Mouse (Mus musculus) liver, embryonic 15.5 days (tissue): Measurements from ENCODE around the gene Rftn1. TPM values are rescaled to one million over a fixed set of nuclear protein-coding genes. Genes with fewer than 3 reads are reported as not detected.

ENCODE experiments used
- ATAC-seq: fragments of 200-750 bp; cut with Nextera tagmentation; 2 replicates; pipeline ENCODE4 v1.8.0; 2017; ENCODE audit warnings: moderate number of reproducible peaks, mild to moderate bottlenecking, moderate library complexity; ENCODE audit not compliant: insufficient read depth
- H3K27ac ChIP-seq: fragments of 300-500 bp; sonication (generic); replicated peaks from 2 replicates; pipeline ENCODE4 v1.5.1; 2015; ENCODE audit warnings: mild to moderate bottlenecking, inconsistent platforms
- H3K27me3 ChIP-seq: fragments of 300-500 bp; sonication (generic); 2 replicates; pipeline ENCODE4 v1.6.1; 2015; ENCODE audit warnings: mild to moderate bottlenecking, inconsistent platforms
- H3K36me3 ChIP-seq: fragments of 300-500 bp; sonication (generic); replicated peaks from 2 replicates; pipeline ENCODE4 v1.6.1; 2015; ENCODE audit warnings: moderate library complexity, mild to moderate bottlenecking, inconsistent platforms
- H3K4me1 ChIP-seq: fragments of 300-500 bp; sonication (generic); replicated peaks from 2 replicates; pipeline ENCODE4 v1.6.1; 2015; ENCODE audit warnings: inconsistent platforms
- H3K4me2 ChIP-seq: fragments of 300-500 bp; sonication (generic); 2 replicates; pipeline ENCODE4 v1.6.1; 2015; ENCODE audit warnings: moderate library complexity, mild to moderate bottlenecking, inconsistent platforms
- H3K4me3 ChIP-seq: fragments of 300-500 bp; sonication (generic); replicated peaks from 2 replicates; pipeline ENCODE4 v1.5.1; 2015; ENCODE audit warnings: mild to moderate bottlenecking, inconsistent platforms
- H3K9ac ChIP-seq: fragments of 300-500 bp; sonication (generic); 2 replicates; pipeline ENCODE4 v1.6.1; 2015; ENCODE audit warnings: moderate library complexity, mild to moderate bottlenecking, inconsistent platforms
- H3K9me3 ChIP-seq: fragments of 300-500 bp; sonication (generic); replicated peaks from 2 replicates; pipeline ENCODE4 v1.6.1; 2016; ENCODE audit warnings: inconsistent platforms
- WGBS: fragments of 180-500 bp; shearing (Covaris S2); methylation state at CpG from one replicate; pipeline ENCODE4 v1.1.7; 2015; ENCODE audit warnings: mixed read lengths; ENCODE audit not compliant: insufficient replicate concordance; 5-methylcytosine and 5-hydroxymethylcytosine counted together
- polyA plus RNA-seq: library from polyadenylated mRNA; unstranded; fragments of >200 nt; fragmentation: Nextera tagmentation; extraction: Ambion mirVana; gene quantifications from 2 replicates; pipeline ENCODE4 v1.2.1, GENCODE M21; 2015

Gene Rftn1
- polyA plus RNA-seq, 1 experiment from 2014 or later: 3.9 TPM

DNA sequence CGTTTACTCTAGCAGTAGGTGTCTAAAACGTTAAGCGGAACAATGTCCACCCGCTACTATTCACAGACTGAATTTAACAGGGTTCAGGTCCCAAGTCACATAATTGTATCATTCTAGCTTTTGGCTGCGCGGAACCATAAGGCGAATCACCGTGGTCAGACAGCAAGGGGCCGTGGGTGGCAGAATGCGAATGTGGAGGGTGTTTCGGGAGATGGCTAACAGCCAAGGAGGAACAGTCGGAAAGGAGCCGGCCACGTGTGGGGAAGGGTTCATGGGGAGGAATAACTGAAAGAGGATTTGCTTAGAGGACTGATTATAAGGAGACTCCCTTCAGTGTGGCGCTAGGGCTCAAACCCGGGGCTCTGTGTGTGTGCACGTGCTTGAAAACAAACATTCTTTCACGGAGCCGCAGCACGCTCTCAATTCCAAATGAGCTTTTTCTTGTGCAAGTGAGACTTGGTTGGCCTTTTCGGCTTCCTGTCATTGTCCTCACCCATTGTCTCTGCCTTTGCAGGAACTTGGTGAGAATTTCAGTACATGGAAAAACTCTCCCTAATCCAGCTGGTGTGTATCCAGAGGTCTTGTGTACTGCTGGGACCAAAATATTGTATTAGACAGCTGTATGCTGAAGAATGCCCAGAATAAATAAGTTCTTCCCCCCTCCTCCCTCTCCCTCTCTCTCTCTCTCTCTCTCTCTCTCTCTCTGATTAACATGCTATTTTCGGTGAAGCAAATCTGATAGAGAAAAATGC, 238.4 kb downstream of the Rftn1 start:
- H3K4me3 ChIP-seq: no peak overlapping the region; the same call in 1 of the 2 replicates
- H3K9me3 ChIP-seq: no peaks in the 10 kb centered on the region
- 0 out of 2 replicates have a peak, but pooled peaks cover 6% of the 10 kb centered on the region for H3K4me1 ChIP-seq
- no peak for ATAC-seq
- H3K27ac ChIP-seq: no peak overlapping the region
- 39% methylated on average over 22 of the region's 22 CpGs for WGBS
- peak overlapping the region; percentile 52 for H3K4me2 ChIP-seq
- H3K27me3 ChIP-seq: peaks cover 15% of the 10 kb centered on the region
- H3K9ac ChIP-seq: no peak overlapping the region
- H3K36me3 ChIP-seq: no peaks in the 10 kb centered on the region

DNA sequence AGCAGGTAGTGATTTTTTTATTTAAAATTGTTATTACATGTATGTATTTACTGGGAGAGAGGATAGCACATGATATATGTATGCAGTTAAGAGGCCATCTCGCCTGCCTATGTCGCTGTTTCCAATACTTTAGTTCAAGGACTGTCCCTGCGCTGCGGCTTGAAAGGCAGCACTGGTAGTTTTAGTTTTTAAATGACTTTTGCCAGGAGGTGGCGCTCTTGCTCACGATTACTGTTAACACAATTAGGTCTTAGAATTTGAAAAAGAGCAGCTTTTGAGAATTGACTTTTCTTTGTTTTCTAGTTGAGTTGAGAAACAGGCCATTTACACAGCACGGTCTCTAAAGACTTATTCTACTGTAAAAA, 239.0 kb downstream of the Rftn1 start:
- Histone ChIP-seq H3K9ac (no peak overlapping the region), H3K36me3 (no peaks in the 10 kb centered on the region), H3K9me3 (no peaks in the 10 kb centered on the region), H3K4me1 (0 out of 2 replicates have a peak, but pooled peaks cover 6% of the 10 kb centered on the region), H3K27ac (no peak overlapping the region), H3K4me3 (no peak overlapping the region; the same call in 1 of the 2 replicates), H3K27me3 (peaks cover 15% of the 10 kb centered on the region), H3K4me2 (peak overlapping the region; percentile 52)
- 6% methylated on average over 7 of the region's 7 CpGs for WGBS
- ATAC-seq: no peak

DNA sequence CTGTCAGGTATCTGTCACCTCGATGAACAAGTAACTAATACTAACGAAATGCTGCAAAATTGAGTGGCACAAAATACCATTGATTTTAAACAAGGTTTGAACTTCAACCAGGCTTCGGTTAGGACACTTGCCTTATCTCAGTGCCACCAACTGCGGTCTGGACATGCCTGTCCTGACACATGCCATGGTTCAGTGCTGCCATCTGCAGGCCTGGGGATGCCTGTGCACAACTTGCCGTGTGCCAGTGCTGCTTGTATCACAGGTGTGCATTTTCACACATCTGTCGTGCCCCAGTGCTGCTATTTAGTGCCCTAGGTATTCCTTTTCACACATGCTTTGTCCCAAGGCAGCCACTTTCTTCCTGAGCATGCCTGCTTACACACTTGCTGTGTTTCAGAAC, 247.8 kb downstream of the Rftn1 start:
- Histone ChIP-seq H3K9me3 (no peaks in the 10 kb centered on the region), H3K36me3 (no peaks in the 10 kb centered on the region), H3K4me2 (no peak overlapping the region), H3K27ac (no peak overlapping the region), H3K4me1 (no peaks in the 10 kb centered on the region), H3K27me3 (no peaks in the 10 kb centered on the region), H3K9ac (no peak overlapping the region), H3K4me3 (no peak overlapping the region)
- no peak for ATAC-seq
- 46% methylated on average over 6 of the region's 6 CpGs for WGBS

Other genes starting within 250 kb of the Rftn1 start
- 0.05 and 0.07 TPM in 2 replicates for gene Dazl, start 103.0 kb upstream of the Rftn1 start, polyA plus RNA-seq